Mouse (Mus musculus) lung, adult 2 months (tissue): ENCODE measurements at regions not wholly inside any gene's neighbourhood (a gene's known extent, or its start where the extent isn't known, plus 50 kb on each side); places are given as distances from the start of the nearest gene placed in this dataset.

Experiments used
- DNase-seq: peaks from one replicate; pipeline ENCODE4 v3.0.0; 2022
- H3K4me1 ChIP-seq: fragments of 200-500 bp; 2 replicates; pipeline ENCODE4 v1.6.1; 2011; ENCODE audit warnings: low read length; ENCODE audit not compliant: control insufficient read depth, insufficient read depth
- H3K4me3 ChIP-seq: fragments of 200-500 bp; replicated peaks from 2 replicates; pipeline ENCODE3; 2011; ENCODE audit warnings: low read depth, mild to moderate bottlenecking, control low read depth, low read length; ENCODE audit errors: extremely low read depth
- CTCF ChIP-seq: fragments of 200-500 bp; IDR thresholded peaks from 2 replicates; pipeline ENCODE4 v1.5.1; 2011; ENCODE audit warnings: mild to moderate bottlenecking, low read length, control low read depth; ENCODE audit not compliant: insufficient read depth
- POLR2A ChIP-seq: fragments of 200-500 bp; IDR thresholded peaks from 2 replicates; pipeline ENCODE4 v1.6.1; 2011; ENCODE audit warnings: low read depth, mild to moderate bottlenecking, control low read depth, low read length, borderline replicate concordance; ENCODE audit errors: extremely low read depth
- WGBS: fragments of 180-500 bp; shearing (Covaris S2); methylation state at CpG from one replicate; pipeline ENCODE4 v1.1.7; 2018; 5-methylcytosine and 5-hydroxymethylcytosine counted together

DNA sequence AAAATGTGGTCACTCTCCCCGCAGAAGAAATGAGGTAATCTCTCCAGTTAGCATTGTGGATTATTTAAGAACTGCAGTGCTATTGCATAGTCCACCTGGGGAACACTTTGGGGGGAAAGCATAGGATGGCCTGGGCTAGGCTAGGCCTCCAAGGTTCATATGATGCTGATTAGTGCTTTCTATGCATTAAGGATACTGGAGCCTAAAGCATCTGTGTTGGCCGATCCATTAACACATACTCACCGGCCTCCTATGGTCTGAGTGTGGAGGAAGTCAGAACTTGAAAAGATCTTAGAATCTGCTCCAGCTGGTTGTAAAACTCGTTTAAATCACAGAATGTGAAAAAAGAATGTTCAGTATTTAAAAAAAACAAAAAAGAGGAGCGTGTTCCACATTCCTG lies 196.1 kb upstream of the Rasgrp1 start:
- 73% methylated on average over 5 of the region's 5 CpGs for WGBS
- no peaks in the 10 kb centered on the region for H3K4me1 ChIP-seq
- no peak overlapping the region for H3K4me3 ChIP-seq
- TF ChIP-seq POLR2A (no peak), CTCF (no peak)
- no peak for DNase-seq

GRCm38 (mm10) chr2:117539285-117539684 lies 196.5 kb upstream of the Rasgrp1 start:
- DNase-seq = no peak
- 78% methylated on average over 3 of the region's 3 CpGs for WGBS
- TF ChIP-seq CTCF = no peak
- TF ChIP-seq POLR2A = no peak
- H3K4me3 ChIP-seq = no peak overlapping the region
- no peaks in the 10 kb centered on the region for H3K4me1 ChIP-seq

DNA sequence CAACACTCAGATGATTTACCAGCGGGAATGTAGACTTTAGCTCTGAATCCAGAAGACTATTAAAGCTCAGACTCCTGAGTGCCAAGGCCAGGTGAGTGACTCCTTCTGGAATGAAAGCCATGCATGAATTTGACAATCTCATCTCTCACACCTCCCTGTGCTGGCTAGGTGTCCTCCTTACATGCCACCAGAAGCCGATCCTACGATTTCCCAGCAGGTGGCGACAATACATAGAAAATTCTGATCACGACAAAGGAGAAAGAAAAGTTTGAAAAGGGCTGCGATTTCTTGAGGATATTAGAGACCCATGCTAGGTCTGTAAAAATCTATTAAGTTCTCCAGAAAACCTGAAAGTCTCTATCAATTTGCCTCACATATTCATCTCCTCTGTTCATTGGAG lies 198.7 kb upstream of the Rasgrp1 start:
- H3K4me3 ChIP-seq = no peak overlapping the region
- H3K4me1 ChIP-seq = no peaks in the 10 kb centered on the region
- peak; percentile 61 for DNase-seq
- no peak for TF ChIP-seq POLR2A
- TF ChIP-seq CTCF = peak; percentile 66
- WGBS = 8% methylated on average over 6 of the region's 6 CpGs

DNA sequence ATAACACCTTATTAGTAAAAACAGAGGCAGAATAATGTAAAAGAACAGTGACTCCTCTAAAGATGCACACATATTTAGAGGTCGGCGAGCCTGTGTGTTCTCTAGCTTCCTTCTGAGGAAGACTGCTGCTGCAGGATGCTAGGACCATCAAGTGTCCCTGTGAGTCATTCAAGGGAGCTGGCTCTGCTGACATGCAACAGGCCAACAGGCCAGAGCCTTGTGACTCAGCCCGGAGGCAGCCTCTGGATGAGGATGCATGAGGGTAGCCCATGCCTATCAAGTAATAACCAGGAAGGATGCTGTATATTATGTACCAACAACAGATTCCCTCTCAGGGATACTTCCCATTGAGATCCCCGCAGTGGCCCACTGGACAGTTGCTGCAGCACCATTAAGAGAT lies 199.5 kb upstream of the Rasgrp1 start:
- DNase-seq = no peak
- H3K4me1 ChIP-seq = no peaks in the 10 kb centered on the region
- no peak for TF ChIP-seq CTCF
- no peak for TF ChIP-seq POLR2A
- H3K4me3 ChIP-seq = no peak overlapping the region
- 59% methylated on average over 4 of the region's 4 CpGs for WGBS

GRCm38 (mm10) chr2:117543301-117543782 lies 200.5 kb upstream of the Rasgrp1 start:
- H3K4me1 ChIP-seq = peaks cover 2% of the 10 kb centered on the region; the same call in 1 of the 2 replicates
- no peak for DNase-seq
- 81% methylated on average over 7 of the region's 7 CpGs for WGBS
- TF ChIP-seq POLR2A (no peak), CTCF (no peak)
- no peak overlapping the region for H3K4me3 ChIP-seq

- WGBS = 66% methylated on average over 4 of the region's 4 CpGs
- Histone ChIP-seq H3K4me3 (no peak overlapping the region), H3K4me1 (peaks cover 2% of the 10 kb centered on the region; the same call in 1 of the 2 replicates)
- no peak for TF ChIP-seq CTCF
- TF ChIP-seq POLR2A = no peak
- DNase-seq = no peak
Observed at GRCm38 (mm10) chr2:117548273-117548672, 205.5 kb upstream of the Rasgrp1 start.

DNA sequence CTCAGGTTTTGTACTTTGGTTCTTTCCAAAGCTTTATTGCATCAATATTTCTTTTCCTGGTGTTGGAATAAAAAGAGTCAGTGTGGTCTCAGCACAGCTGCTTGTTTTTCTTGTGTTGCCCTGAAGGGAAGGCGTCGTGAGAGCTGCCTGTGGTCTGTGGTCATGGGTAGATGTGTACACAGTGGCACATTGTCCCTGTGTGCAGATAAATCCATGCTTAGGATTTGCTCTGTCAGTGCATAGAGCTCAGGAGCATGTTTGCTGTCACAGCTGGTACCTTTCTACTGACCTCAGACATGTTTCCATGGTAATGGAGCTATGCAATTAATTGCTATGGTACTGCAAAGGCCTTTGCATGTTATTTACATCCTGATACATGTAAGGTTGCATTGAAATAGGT lies 213.5 kb upstream of the Rasgrp1 start:
- WGBS = 74% methylated on average over 2 of the region's 2 CpGs
- no peaks in the 10 kb centered on the region for H3K4me1 ChIP-seq
- no peak for DNase-seq
- TF ChIP-seq POLR2A (no peak), CTCF (no peak)
- H3K4me3 ChIP-seq = no peak overlapping the region

DNA sequence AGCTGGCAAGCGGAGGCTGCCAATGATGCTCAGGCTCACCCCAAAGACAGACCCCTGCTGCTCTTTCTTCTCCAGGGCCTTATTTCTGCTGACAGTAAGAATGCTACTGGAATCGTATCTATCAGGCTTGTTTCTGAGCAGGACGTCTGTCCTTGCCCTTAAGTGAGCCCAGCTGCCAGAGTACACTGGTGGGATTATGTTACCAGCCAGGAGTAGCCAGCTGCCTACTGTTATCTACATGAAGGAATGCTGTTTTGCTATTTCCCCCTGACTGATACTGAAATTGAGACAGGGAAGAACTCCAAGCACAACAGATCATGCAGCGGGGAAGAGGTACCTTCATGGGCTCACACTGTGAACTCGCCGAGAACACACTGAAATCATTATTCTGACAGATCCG lies 228.2 kb upstream of the Rasgrp1 start:
- no peak for DNase-seq
- H3K4me3 ChIP-seq = no peak overlapping the region
- TF ChIP-seq CTCF (no peak), POLR2A (no peak)
- no peaks in the 10 kb centered on the region for H3K4me1 ChIP-seq
- 66% methylated on average over 7 of the region's 7 CpGs for WGBS

GRCm38 (mm10) chr2:117587381-117587780 lies 244.6 kb upstream of the Rasgrp1 start:
- TF ChIP-seq CTCF = no peak
- TF ChIP-seq POLR2A = no peak
- Histone ChIP-seq H3K4me3 (no peak overlapping the region), H3K4me1 (no peaks in the 10 kb centered on the region)
- DNase-seq = no peak
- 53% methylated on average over 3 of the region's 3 CpGs for WGBS

DNA sequence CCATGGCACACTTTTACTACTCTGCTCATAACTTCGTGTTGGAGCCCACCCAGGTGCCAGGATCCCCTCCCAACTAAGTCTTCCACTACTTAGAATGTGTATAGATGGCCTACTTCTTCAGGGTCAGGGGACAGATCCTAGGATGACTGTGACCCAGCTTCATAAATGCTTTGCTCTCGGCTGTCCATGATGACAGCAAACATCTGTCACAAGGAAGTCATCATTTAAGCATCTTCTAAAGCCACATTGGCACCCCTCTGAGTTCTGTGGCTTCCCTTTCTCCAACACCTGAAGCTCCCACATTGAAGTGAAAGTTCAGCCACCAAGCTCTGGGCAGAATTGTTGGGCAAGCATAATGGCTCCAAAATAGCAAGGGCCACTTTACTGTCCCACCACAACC lies 252.2 kb upstream of the Rasgrp1 start:
- Histone ChIP-seq H3K4me3 (no peak overlapping the region), H3K4me1 (no peaks in the 10 kb centered on the region)
- DNase-seq = no peak
- no peak for TF ChIP-seq CTCF
- TF ChIP-seq POLR2A = no peak
- WGBS = 50% methylated on average over 2 of the region's 2 CpGs
